Mouse (Mus musculus): ENCODE results near the gene Tnpo1.
A peak's percentile ranks its signal among the peaks of the same experiment; 100 is the strongest.

Gene Tnpo1

DNA sequence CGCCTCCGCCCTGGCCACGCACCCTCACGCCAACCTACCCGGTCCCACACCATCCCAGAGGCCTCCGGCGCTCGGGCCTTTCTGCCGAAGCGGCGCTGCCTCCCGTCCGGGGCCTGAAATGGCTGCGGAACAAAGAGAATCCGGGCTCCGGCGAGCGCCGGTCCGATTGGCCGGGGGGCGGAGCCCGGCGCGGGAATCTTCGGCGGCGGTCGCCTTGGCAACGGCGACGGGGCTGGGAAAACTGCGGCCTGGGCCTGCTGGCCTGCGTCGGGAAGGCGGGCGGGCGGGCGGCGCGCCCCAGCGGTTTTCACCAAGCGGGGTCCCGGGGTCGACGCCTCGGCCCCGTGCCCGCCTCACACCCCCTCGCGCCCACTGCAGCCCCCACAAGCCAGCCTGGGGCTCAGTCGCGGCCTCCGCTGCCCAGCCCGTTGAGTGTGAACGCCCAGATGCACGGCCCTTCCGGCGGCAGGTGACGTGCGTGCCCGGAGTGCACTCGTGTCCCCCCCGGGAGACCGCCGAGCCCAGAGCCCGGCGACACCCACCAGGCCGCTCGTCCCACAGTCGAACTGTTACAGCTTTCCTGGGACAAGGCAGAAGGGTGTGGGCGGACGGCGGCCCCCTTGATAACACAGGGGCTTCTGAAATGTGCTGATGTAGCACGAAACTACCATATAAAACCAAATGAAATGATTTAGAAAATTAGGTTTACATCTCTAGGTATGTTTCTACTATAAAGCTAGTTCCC, at the start of gene Tnpo1:
Gene Tnpo1, minus strand, starts transcription at position 172 of the 745 bp plus-strand sequence.
- DNase-seq (ENCODE audit: low read depth, low spot score), result peak; percentile 93

DNA sequence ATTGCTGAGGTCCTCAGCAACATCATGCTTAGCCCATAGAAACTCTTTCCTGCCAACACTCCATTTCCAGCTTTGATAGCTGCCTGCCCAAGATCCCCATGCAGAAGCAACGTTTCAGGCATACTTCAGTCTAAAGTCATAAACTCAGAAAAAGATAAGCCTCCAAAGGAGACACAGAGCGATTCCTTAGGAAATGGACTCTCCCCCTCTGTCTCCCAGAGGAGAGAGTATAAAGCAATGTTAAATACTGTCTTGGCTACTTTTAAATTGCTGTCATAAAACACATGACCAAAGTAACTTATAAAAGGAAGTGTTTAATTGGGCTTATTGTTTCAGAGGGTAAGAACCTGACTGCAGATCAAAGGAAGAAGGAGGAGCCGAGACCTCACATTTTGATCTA, 45.9 kb upstream of the Tnpo1 start:
- DNase-seq (ENCODE audit: low read depth, low spot score), result no peak

DNA sequence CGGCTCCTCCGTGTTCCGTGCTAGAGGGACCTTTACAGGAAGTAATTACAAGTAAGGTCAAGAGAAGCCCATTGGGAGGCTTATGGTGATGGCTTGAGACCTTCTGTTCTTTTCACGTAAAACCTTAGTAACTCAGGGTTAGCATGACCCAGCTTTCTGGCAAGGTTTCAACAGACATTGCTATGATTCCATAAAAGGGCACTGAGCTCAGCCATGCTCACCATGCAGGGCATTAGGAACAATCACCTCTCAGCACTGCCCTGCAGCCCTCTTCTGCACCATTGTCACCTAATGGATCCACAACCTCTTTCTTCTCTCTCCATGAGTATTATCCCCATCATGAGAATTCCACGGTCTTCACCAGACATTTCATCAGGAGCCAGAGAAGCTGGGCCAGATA, 45.5 kb upstream of the Tnpo1 start:
- DNase-seq (ENCODE audit: low read depth, low spot score), result no peak

DNA sequence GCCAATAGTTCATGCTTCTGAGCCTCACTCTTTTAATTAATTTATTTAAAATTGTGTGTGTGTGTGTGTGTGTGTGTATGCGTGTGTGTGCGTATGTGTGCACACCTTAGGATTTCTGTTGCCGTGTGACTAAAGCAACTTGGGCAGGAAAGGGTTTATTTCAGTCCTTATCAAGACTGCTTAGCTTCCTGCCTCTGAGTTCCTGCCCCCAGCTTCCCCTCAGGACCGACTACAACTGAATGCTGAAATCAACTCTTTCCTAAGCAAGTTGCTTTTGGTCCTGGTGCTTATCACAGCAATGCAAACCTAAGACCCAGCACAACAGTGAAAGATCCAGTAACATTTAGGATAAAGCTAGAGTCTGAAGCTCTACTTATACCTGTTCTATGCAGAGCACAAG, 42.3 kb upstream of the Tnpo1 start:
- no peak for DNase-seq (ENCODE audit: low read depth, low spot score)

DNA sequence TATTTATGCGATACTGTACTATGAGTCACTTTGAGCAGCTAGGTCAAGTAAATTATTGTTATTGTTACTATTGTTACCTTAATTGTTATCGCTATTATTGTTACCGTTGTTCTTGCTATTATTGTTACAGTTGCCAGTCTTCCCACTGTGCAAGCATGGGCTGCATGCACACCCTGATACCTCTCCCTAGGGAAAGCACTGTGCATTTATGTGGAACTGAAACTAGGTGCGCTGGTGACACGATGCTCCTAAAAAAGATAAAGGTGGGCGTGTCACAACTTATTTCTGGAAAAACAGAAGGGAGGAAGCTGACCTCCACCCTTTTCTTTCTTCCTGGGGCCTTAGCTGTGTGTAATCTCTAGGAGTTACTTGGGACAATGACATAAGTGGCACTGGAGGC, 41.8 kb upstream of the Tnpo1 start:
- peak; percentile 16 for DNase-seq (ENCODE audit: low read depth, low spot score)

DNA sequence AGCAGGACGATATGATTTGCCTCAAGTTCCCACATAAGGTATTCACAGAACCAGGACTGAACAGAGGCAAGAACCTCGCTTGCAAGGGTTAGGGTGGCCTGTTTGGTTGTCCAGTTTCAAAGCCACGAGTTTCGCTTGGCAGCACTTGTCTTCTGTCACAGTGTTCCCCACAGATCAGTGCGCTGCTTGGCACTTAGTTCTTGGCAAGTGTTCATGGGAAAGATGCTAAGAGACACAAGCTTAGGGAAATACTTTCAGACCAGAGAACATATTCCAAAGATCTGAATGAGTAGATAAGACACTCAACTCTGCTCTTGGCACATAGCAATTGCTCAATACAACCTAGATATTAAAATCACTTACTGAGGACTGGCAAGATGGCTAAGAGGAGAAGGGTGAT, 40.4 kb upstream of the Tnpo1 start:
- DNase-seq (ENCODE audit: low read depth, low spot score), result no peak

DNA sequence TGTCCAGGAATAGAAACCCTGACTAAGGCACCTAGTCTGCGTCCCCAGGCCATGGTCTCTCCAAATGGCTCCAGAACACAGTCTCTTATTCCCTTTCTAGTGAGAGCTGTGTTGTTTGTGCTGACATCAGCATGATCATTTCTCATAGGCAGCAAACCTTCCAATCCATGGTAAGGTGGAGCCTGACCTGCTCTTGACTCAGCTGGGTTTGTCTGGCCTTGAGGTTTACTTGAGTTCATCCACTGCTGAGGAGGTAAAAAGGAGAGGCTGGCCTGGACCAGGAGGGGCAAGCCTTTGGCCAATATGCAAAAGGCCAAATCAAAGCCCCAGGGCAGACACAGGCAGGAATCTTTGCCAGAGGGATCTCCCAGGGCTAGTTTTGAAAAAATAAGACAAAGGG, 37.4 kb upstream of the Tnpo1 start:
- no peak for DNase-seq (ENCODE audit: low read depth, low spot score)

DNA sequence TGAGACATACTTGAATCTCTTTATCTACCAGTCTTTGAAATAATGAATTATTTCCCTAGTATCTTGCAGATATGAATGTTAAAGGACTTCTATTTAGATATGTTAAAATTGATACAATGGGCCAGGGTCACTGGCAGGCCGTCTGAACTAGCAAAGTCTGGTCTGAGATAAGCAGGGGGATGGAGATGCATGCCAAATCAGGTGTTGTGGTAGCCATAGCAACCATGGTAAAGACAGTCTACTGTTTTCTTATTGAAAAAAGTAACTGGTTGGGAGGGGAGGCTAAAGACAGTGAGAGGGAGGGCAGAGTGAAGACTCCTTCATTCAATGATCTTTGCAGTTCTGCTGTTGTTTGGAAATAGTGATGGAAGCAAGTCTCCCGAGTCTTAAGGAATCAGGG, 32.0 kb upstream of the Tnpo1 start:
- DNase-seq (ENCODE audit: low read depth, low spot score), result no peak

DNA sequence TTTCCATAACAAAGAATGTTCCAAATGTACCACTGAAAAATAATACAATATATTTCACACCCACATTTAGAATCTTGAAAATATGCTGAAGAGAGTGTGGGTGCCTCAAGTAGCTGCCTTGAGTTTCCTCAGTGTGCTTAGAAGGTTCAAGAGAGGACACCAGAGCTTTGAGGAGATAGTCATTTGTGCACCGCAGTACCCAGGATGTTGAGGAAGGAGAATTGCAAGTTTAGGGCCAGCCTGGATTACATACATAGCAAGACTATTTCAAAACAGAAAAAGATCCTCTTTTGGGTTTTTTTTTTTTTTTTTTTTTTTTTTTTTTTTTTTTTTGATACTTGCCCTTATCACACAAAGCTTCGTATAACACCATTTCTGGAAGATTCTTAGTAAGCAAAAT, 30.0 kb upstream of the Tnpo1 start:
- no peak for DNase-seq (ENCODE audit: low read depth, low spot score)

DNA sequence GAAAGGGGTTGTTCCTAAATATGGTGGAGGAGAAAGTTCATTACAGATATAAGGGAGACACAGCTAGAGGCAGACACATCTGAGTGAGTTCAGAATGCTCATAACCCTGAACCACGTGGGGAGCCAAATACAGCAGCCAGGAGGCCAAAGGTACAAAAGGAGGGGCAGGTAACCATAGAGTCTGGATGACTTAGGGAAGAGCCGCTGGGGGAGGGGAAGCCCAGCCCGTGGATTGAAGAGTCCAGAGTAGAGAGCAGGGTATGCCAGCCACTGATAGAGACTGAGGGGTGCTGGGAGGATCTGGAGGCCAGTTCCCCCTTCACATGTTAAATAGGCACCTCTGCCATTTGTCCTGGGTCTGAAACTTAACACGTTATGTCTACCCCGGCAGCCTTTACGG, 29.5 kb upstream of the Tnpo1 start:
- DNase-seq (ENCODE audit: low read depth, low spot score), result no peak

DNA sequence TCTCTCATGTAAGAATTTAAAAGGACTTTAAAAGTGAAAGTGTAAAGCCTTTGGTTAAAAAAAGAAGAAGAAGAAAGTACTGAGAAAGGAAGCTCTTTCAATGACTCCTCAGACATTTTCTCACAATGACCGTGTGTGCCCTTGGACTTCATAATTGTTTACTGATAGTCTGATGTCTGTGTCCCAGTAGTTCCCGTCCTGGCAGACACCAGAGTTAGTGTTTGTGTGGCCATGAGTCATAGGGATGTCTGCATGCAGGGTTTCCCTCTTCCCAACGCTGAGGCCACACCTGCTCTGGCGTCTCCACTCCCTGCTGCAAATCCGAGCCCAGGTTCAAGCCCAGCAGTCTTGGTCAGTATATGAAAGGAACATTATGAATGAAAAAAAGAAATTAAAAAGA, 29.0 kb upstream of the Tnpo1 start:
- no peak for DNase-seq (ENCODE audit: low read depth, low spot score)

DNA sequence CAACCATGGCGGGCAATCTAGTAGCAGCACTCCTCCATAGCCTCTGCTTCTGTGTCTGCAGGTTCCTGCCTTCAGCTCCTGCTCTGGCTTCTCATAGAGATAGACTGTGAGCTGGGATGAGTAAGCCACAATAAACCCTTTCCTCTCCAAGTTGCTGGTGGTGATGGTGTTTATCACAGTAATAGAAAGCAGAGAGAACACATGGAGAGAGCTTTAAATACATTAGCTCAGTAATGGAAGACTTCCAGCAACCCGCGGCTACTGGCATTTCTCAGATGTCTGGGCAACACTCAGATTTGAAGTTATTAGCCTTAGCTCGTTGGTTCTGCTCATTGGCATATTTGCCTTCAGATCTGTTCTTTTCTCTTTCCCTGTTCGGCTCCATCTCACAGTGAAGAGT, 27.6 kb upstream of the Tnpo1 start:
- DNase-seq (ENCODE audit: low read depth, low spot score), result no peak

DNA sequence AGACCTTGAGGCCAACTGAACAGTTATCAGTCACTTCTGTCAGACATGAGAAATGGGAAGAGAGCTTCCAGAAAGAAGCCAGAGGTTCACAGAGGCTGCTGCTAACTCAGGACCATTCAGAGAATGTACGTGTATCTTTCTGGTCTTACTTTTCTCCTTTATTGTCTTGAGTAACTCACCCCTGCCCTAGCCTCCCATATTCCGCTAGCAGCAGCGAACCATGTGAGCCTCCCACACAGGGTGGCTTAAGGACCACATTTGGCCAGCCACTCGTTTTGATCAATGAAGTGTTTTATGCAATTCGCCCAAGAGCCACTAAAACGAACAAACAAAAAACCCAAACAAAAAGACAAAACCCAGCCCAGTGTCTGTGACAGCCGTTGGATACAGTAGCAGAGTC, 25.8 kb upstream of the Tnpo1 start:
- no peak for DNase-seq (ENCODE audit: low read depth, low spot score)

DNA sequence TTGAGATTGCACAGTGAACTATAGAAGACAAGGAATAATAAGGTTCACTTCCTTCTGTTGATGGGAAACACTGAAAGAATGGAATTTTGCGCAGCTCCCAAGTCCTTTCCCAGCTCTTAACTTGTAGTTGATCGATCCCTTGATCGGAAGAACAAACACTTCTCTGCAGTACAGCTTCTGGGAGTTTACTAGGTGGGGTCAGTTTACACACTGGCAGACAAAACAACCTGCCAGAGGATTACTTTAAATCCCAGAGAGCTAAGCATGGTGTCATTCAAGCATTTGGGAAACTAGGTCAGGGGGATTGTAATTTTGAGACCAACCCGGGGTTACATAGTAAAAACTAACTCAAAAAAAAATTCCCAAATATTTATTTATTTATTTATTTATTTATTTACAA, 22.0 kb upstream of the Tnpo1 start:
- no peak for DNase-seq (ENCODE audit: low read depth, low spot score)

DNA sequence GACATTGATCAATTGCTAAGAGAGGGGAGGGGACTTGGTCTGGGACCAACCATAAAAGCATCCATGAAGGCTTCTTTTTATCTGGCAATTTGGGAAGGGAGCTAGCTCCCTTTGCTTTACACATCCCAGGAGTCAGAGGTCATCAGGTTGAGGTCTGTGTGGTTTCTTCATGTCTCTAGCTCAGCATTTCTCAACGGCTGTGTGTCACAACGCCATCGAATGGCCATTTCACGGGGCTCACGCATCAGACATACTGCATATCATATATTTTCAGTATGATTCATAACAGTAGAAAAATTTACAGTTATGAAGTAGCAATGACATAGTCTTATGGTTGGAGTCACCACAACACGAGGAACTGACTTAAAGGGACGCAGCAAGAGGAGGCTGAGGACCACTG, 20.2 kb upstream of the Tnpo1 start:
- no peak for DNase-seq (ENCODE audit: low read depth, low spot score)

DNA sequence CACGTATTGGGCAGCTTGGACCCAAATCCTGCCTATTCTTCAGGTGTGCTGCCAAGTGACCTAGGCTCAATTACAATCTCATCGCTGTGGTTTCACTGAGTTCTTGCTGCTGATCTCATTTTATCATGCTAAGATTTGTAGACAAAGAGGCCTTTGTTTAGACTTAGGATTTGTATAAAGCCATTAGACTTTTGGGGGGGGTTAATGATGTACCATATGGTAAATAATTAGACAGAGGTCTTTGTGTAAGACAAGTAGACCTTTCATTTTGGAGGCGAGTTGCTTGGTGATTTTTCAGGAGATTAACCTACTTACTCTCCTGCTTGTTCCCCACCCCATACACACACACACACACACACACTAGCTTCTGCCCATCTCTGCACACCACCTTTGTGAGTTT, 19.7 kb upstream of the Tnpo1 start:
- DNase-seq (ENCODE audit: low read depth, low spot score), result no peak

DNA sequence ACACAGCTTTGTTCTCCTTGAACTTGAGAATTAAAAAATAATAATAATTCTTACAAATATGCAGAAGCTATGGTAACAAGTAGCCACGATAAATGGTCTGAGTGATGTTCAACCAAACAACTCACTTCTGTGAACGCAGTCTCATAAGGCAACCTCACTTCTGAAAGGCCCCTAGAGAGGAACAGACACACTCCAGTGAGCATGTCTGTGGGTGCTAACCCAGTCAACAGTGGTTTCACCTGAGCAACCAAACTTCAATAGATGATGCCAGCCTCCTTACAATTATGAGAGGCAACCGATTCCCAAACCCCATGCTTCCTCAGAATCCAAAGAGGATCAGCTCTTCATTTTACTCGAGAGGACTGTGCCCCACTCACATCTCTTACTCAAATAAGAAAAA, 19.2 kb upstream of the Tnpo1 start:
- DNase-seq (ENCODE audit: low read depth, low spot score), result peak; percentile 88

DNA sequence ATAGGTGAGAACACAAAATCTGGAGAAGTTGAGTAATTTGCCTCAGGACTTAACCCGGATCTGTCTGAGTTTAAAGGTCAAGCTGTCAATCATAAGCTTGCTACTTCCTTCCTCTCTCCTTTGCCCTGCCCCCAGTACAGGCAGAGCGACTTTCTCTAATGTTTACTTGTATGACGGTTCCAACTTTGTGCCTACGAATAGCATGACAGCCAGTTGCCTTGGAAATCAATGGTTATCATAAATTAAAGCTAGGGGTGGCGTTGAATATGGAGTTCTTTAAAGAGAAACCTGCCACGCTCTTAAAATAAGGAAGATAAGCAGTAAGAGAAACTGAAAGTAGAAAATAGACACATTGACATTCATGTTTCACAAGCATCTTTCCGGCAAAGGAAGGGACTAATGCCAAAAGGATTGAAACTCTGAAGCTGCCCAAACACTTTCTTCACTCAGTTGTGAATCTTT, 18.5 kb upstream of the Tnpo1 start:
- peak; percentile 89 for DNase-seq (ENCODE audit: low read depth, low spot score)

DNA sequence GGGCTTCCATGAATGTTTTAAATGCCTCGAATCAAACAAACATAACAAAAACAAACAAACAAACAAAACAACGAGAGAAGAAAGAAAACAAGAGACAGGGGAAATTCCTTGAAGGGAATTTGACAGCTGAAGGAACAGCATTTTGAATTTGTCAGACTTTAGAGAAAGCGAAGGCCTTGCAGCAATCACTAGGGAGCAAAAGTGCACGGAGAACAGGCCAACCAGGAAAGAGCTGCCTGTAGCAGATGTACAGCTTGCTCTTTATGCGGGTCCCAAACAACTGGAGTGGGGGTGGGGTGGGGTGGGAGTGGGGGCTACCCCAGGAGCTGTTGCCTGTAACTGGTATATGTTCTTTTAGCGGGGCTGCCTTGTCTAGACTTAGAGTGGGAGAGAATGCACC, 16.2 kb upstream of the Tnpo1 start:
- no peak for DNase-seq (ENCODE audit: low read depth, low spot score)

DNA sequence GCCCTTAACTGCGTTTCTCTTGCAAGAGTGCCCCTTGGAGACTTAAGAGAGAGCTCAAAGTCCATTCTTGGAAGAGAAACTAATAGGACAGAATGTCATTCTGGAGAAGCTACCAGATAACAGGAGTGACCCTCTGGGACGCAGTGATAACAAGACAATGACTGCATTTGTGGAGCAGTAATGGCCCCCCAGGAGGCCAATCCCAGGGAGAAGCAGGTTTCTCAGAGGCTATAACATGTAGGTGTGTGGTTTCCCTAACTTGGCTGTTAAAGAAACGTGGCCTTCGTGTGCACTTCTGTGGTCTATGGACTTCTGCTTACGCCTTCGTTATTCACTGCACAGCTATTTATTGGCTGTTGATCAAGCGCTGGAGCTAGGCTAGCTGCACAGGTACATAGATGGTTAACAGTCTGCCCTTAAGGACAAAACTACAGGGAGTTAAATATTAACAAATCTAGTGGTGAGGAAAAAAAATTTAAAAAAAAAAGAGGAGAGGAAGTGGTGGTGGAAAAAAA, 15.7 kb upstream of the Tnpo1 start:
- DNase-seq (ENCODE audit: low read depth, low spot score), result no peak

DNA sequence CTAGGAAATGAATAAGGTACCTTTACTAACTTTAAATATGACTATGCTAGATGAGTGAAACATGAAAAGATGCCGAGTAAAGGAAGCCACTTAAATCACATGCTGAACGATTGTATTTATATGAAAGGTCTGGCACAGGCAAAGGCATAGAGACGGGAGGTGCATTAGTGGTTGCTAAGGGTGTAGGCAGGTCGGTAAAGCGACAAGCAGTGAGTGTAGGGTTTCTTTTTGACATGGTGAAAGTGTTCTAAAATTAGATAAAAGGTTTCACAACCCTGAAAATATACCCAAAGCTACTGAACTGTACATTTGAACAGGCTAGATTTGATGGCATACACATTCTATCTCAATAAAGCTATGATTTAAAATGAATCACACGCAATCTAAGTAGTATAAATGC, 10.9 kb upstream of the Tnpo1 start:
- peak; percentile 48 for DNase-seq (ENCODE audit: low read depth, low spot score)

DNA sequence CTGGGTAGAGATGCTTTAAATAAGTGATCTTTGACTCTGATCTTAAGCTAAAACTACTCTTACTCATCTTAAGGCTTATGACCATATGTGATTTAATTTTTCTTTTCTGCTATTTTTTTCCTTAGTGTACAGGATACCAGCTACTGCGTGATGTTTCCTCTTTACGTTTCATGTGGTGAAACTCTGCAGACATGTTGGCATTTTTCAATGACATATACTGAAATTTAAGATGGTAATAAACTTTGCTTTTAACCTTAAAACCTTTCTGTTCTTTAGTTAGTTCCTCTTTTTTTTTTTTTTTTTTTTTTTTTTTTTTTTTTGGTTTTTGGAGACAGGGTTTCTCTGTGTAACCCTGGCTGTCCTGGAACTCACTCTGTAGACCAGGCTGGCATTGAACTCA, 2.7 kb upstream of the Tnpo1 start:
- peak; percentile 33 for DNase-seq (ENCODE audit: low read depth, low spot score)

DNA sequence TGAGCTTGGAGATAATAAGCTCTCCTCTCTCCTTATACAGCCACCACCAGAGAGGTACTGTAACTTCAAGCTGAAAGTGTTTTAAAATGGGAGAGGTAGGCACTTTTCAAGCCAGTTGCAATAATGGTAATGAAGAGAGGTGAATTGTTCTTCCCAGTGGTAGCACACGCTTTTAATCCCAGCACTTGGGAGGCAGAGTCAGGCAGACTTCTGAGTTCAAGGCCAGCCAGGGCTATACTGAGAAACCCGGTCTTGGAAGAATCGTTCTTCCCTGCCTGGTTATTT, 716 bp upstream of the Tnpo1 start:
- DNase-seq (ENCODE audit: low read depth, low spot score), result no peak

All from A20 (cell line).